28 mouse cellular contexts compared by ENCODE assay signal in the genomic region with DNA sequence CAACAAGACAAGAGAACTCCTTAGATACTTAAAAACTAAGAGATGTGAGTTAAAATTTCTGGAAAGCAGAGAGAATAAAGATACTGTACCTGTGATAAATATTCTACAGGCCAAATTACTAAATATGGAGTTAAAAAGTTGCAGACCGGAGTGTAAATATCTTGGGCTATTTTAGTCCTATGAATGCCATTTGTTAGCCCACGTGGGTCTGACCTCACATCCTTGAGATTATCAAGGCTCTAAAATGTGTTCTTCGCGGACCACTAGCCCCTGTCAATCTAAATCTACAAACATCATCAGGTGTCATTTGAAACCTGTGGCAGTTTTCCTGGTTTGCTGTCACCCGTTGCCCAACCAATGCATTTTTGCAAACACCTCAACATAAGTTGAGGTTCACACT. TPM values are rescaled to one million over a fixed set of nuclear protein-coding genes. Genes with fewer than 3 reads are reported as not detected.
DNase-seq lines count a peak whose midpoint lies in the region; ATAC-seq and TF ChIP-seq lines count a peak whose summit lies in the region.
"Had no signal": no experiment of that assay in that cellular context is flagged by ENCODE, and none has a peak within 500 bp of the region (broad histone marks: within the 10 kb centered on the region; RNA-seq: fewer than 3 reads in every experiment).

No protein-coding gene starts in this region.

- no peak for ATAC-seq in heart, embryonic 12.5 days (ENCODE audit: insufficient number of reproducible peaks, low FRiP score)
- no peak for ATAC-seq in heart, embryonic 14.5 days (ENCODE audit: insufficient number of reproducible peaks, insufficient read depth, low FRiP score, low read depth)
- peak; percentile 71 for ATAC-seq in heart, postnatal 0 days (ENCODE audit: insufficient read depth, low read depth)
- ATAC-seq: activated CD4-positive, CD25-positive, alpha-beta regulatory T cell, adult 4 months; CD4-positive, CD25-positive, alpha-beta regulatory T cell, adult 4 months; forebrain, embryonic 13.5 days; Patski had no signal

- H3K4me2 ChIP-seq in heart, embryonic 12.5 days = no peak overlapping the region
- H3K4me2 ChIP-seq in heart, embryonic 14.5 days (ENCODE audit: low read length) = no peak overlapping the region
- H3K4me2 ChIP-seq in heart, postnatal 0 days (ENCODE audit: low read depth, low read length) = no peak overlapping the region
- H3K4me2 ChIP-seq: embryonic facial prominence, embryonic 12.5 days; forebrain, embryonic 13.5 days had no signal

- no peaks in the 10 kb centered on the region for H3K79me2 ChIP-seq in heart, adult 2 months (replicated peaks; ENCODE audit: control insufficient read depth, insufficient read depth, low read length)

- peak; percentile 21 for DNase-seq in heart, adult 11 months
- no peak for DNase-seq in heart, postnatal 25 days (ENCODE audit: low spot score)
- no peak for DNase-seq in heart, adult 2 months
- no peak for DNase-seq in heart, postnatal 14 days
- peak; percentile 58 for DNase-seq in heart, postnatal 0 days (ENCODE audit: low spot score)
- no peak for DNase-seq in heart, adult 8-10 months (ENCODE audit: low spot score)
- DNase-seq: adrenal gland, adult 8-10 months; adrenal gland, postnatal 14 days; adrenal gland, postnatal 36 days; B cell, adult 2 months; cerebellum, adult 11-12 months; cerebellum, adult 2 months; cerebellum, adult 9-10 months; cerebellum, postnatal 10 days; cerebellum, postnatal 25 days had no signal

- H3K36me3 ChIP-seq in heart, embryonic 12.5 days = no peaks in the 10 kb centered on the region
- H3K36me3 ChIP-seq in heart, adult 2 months (ENCODE audit: control insufficient read depth, insufficient read depth, low read length) = no peaks in the 10 kb centered on the region
- H3K36me3 ChIP-seq in heart, embryonic 14.5 days (ENCODE audit: control insufficient read depth, insufficient read depth, low read length) = no peaks in the 10 kb centered on the region
- H3K36me3 ChIP-seq in heart, postnatal 0 days (replicated peaks; ENCODE audit: control insufficient read depth, insufficient read depth, low read length) = no peaks in the 10 kb centered on the region
- H3K36me3 ChIP-seq: embryonic facial prominence, embryonic 10.5 days; embryonic facial prominence, embryonic 12.5 days; G1E had no signal

- H3K9me3 ChIP-seq in heart, embryonic 12.5 days (replicated peaks) = no peaks in the 10 kb centered on the region; the same call in 1 of the 2 replicates
- no peaks in the 10 kb centered on the region for H3K9me3 ChIP-seq in heart, embryonic 14.5 days (ENCODE audit: control insufficient read depth, low read length)
- no peaks in the 10 kb centered on the region for H3K9me3 ChIP-seq in heart, postnatal 0 days (replicated peaks; ENCODE audit: control insufficient read depth, low read length)
- H3K9me3 ChIP-seq: embryonic facial prominence, embryonic 10.5 days; embryonic facial prominence, embryonic 12.5 days; forebrain, embryonic 13.5 days; G1E had no signal

- no peak for TF ChIP-seq EP300 in heart, adult 2 months (IDR thresholded peaks at IDR 0.05; ENCODE audit: insufficient read depth, low read depth, low read length)
- TF ChIP-seq EP300 in heart, postnatal 0 days (IDR thresholded peaks at IDR 0.05; ENCODE audit: low read depth) = 0 out of 2 replicates have a peak, but pooled peaks have one; percentile 27

- H3K27ac ChIP-seq in heart, embryonic 12.5 days (ENCODE audit: poor library complexity, severe bottlenecking) = 0 out of 2 replicates have a peak overlapping the region, but pooled peaks have one; percentile 21
- H3K27ac ChIP-seq in heart, adult 2 months = no peak overlapping the region
- peak overlapping the region; percentile 62 to 67 for H3K27ac ChIP-seq in heart, embryonic 14.5 days (replicated peaks in 1 of 2; ENCODE audit: control insufficient read depth in 1 of 2, insufficient read depth in 1 of 2, low read depth in 2 of 2, low read length in 2 of 2)
- peak overlapping the region; percentile 66 for H3K27ac ChIP-seq in heart, postnatal 0 days (ENCODE audit: low read depth)
- H3K27ac ChIP-seq: embryonic facial prominence, embryonic 10.5 days; embryonic facial prominence, embryonic 12.5 days; forebrain, embryonic 13.5 days had no signal

- 26% methylated on average over 5 of the region's 5 CpGs for WGBS in heart, embryonic 12.5 days
- WGBS in heart, adult 2 months = 25% methylated on average over 5 of the region's 5 CpGs
- 21% methylated on average over 5 of the region's 5 CpGs for WGBS in heart, embryonic 14.5 days
- 29% methylated on average over 5 of the region's 5 CpGs for WGBS in heart, postnatal 0 days

- no peak for TF ChIP-seq POLR2A in heart, adult 2 months (IDR thresholded peaks at IDR 0.05; ENCODE audit: insufficient read depth, low read depth, low read length)

- no peak overlapping the region for H3K4me3 ChIP-seq in heart, embryonic 12.5 days
- no peak overlapping the region for H3K4me3 ChIP-seq in heart, adult 2 months
- H3K4me3 ChIP-seq in heart, embryonic 14.5 days (ENCODE audit: control insufficient read depth in 1 of 2, insufficient read depth in 1 of 2, low read depth in 1 of 2, low read length in 2 of 2) = no peak overlapping the region
- H3K4me3 ChIP-seq in heart, postnatal 0 days (ENCODE audit: low read depth, low read length) = no peak overlapping the region
- H3K4me3 ChIP-seq: embryonic facial prominence, embryonic 10.5 days; embryonic facial prominence, embryonic 12.5 days; forebrain, embryonic 13.5 days had no signal

- no peak for TF ChIP-seq CTCF in heart, adult 2 months (IDR thresholded peaks at IDR 0.05)
- no peak for TF ChIP-seq CTCF in heart, postnatal 0 days (IDR thresholded peaks at IDR 0.05; ENCODE audit: low read depth)

- H3K9ac ChIP-seq in heart, embryonic 12.5 days = no peak overlapping the region
- H3K9ac ChIP-seq in heart, adult 2 months (ENCODE audit: low read depth, low read length) = no peak overlapping the region
- H3K9ac ChIP-seq in heart, embryonic 14.5 days (ENCODE audit: low read length) = no peak overlapping the region
- no peak overlapping the region for H3K9ac ChIP-seq in heart, postnatal 0 days (replicated peaks; ENCODE audit: low read depth, low read length)
- H3K9ac ChIP-seq: embryonic facial prominence, embryonic 12.5 days; forebrain, embryonic 13.5 days had no signal

- H3K4me1 ChIP-seq in heart, embryonic 12.5 days (replicated peaks) = peaks cover 5% of the 10 kb centered on the region
- peaks cover 2% of the 10 kb centered on the region; the same call in 1 of the 2 replicates for H3K4me1 ChIP-seq in heart, adult 2 months (ENCODE audit: control insufficient read depth, insufficient read depth, low read length)
- peaks cover 7% of the 10 kb centered on the region in 2 experiments; a peak in 2 of 4 replicates for H3K4me1 ChIP-seq in heart, embryonic 14.5 days (ENCODE audit: control insufficient read depth in 2 of 2, insufficient read depth in 2 of 2, low read length in 2 of 2)
- 0 out of 2 replicates have a peak, but pooled peaks cover 8% of the 10 kb centered on the region for H3K4me1 ChIP-seq in heart, postnatal 0 days (ENCODE audit: control insufficient read depth, insufficient read depth)
- H3K4me1 ChIP-seq: embryonic facial prominence, embryonic 12.5 days; forebrain, embryonic 13.5 days had no signal

- intact Hi-C loops in heart, postnatal 25 days (cut with DNase I) = no loop called here
- intact Hi-C loops in heart, adult 2 months (cut with DNase I) = no loop called here
- intact Hi-C loops in heart, postnatal 14 days (cut with DNase I) = no loop called here

- H3K27me3 ChIP-seq in heart, embryonic 12.5 days (replicated peaks) = no peaks in the 10 kb centered on the region
- no peaks in the 10 kb centered on the region; the same call in 1 of the 2 replicates for H3K27me3 ChIP-seq in heart, adult 2 months (ENCODE audit: control insufficient read depth, insufficient read depth, low read length)
- H3K27me3 ChIP-seq in heart, embryonic 14.5 days (ENCODE audit: control insufficient read depth, insufficient read depth, low read length) = no peaks in the 10 kb centered on the region
- H3K27me3 ChIP-seq in heart, postnatal 0 days (ENCODE audit: control insufficient read depth, insufficient read depth, low read length) = no peaks in the 10 kb centered on the region
- H3K27me3 ChIP-seq: embryonic facial prominence, embryonic 12.5 days; forebrain, embryonic 13.5 days had no signal

RNA-seq across cellular contexts. Expression of gene Ttll8, which starts 11.4 kb away (rescaled TPM):
- not detected for total RNA-seq in heart, postnatal 25 days (2021)
- polyA plus RNA-seq in heart, embryonic 12.5 days (2016; fragmentation: Nextera tagmentation; extraction: Ambion mirVana) = not detected in 2 replicates
- not detected for total RNA-seq in heart, adult 2 months (2021)
- polyA plus RNA-seq in heart, adult 2 months (2012; rRNA removed) = 0.12 and 0.18 TPM in 2 replicates
- polyA plus RNA-seq in heart, embryonic 14.5 days (2014; fragmentation: Nextera tagmentation; extraction: Ambion mirVana) = not detected in 2 replicates
- not detected for total RNA-seq in heart, postnatal 14 days (2021)
- total RNA-seq in heart, postnatal 0 days (2014; rRNA removed; ENCODE audit: low replicate concordance) = not detected in 2 replicates
- polyA plus RNA-seq in heart, postnatal 0 days (2015; fragmentation: Nextera tagmentation; extraction: Ambion mirVana) = not detected in 2 replicates
- total RNA-seq in heart, adult 8-10 months (2022) = not detected
- total RNA-seq: adrenal gland, adult 8-10 months; adrenal gland, postnatal 14 days; CH12.LX had no signal
- polyA plus RNA-seq: activated CD4-positive, CD25-positive, alpha-beta regulatory T cell, adult 4 months; CD4-positive, CD25-positive, alpha-beta regulatory T cell, adult 4 months; embryonic facial prominence, embryonic 10.5 days; embryonic facial prominence, embryonic 12.5 days; forebrain, embryonic 13.5 days; G1E had no signal

RNA-seq across cellular contexts. Expression of gene Mlc1, which starts 36.0 kb away (rescaled TPM):
- not detected for total RNA-seq in heart, postnatal 25 days (2021)
- polyA plus RNA-seq in heart, embryonic 12.5 days (2016; fragmentation: Nextera tagmentation; extraction: Ambion mirVana) = 0.06 TPM in 1 of 2 replicates, not detected in the other
- total RNA-seq in heart, adult 2 months (2021) = not detected
- polyA plus RNA-seq in heart, adult 2 months (2012; rRNA removed) = not detected in 2 replicates
- not detected in 2 replicates for polyA plus RNA-seq in heart, embryonic 14.5 days (2014; fragmentation: Nextera tagmentation; extraction: Ambion mirVana)
- total RNA-seq in heart, postnatal 14 days (2021) = not detected
- total RNA-seq in heart, postnatal 0 days (2014; rRNA removed; ENCODE audit: low replicate concordance) = not detected in 2 replicates
- 0.04 TPM in 1 of 2 replicates, not detected in the other for polyA plus RNA-seq in heart, postnatal 0 days (2015; fragmentation: Nextera tagmentation; extraction: Ambion mirVana)
- not detected for total RNA-seq in heart, adult 8-10 months (2022)
- total RNA-seq: adrenal gland, adult 18-20 months; adrenal gland, postnatal 14 days; adrenal gland, postnatal 36 days; CH12.LX had no signal
- polyA plus RNA-seq: activated CD4-positive, CD25-positive, alpha-beta regulatory T cell, adult 4 months; CD4-positive, CD25-positive, alpha-beta regulatory T cell, adult 4 months; G1E had no signal

RNA-seq across cellular contexts. Expression of gene Mov10l1, which starts 39.9 kb away (rescaled TPM):
- 10 to 100 TPM; 76.7 to 85.6 TPM for total RNA-seq in heart, postnatal 25 days (2021)
- polyA plus RNA-seq in heart, embryonic 12.5 days (2016; fragmentation: Nextera tagmentation; extraction: Ambion mirVana) = 56.9 and 60.3 TPM in 2 replicates
- 100 to 1,000 TPM in 1 of 2 experiments, 10 to 100 TPM in 1; 96.4 to 107 TPM for total RNA-seq in heart, adult 2 months (2021)
- 51.7 and 85.0 TPM in 2 replicates for polyA plus RNA-seq in heart, adult 2 months (2012; rRNA removed)
- 86.2 and 92.8 TPM in 2 replicates for polyA plus RNA-seq in heart, embryonic 14.5 days (2014; fragmentation: Nextera tagmentation; extraction: Ambion mirVana)
- 10 to 100 TPM; 72.2 to 81.8 TPM for total RNA-seq in heart, postnatal 14 days (2021)
- total RNA-seq in heart, postnatal 0 days (2014; rRNA removed; ENCODE audit: low replicate concordance) = 74.3 and 85.9 TPM in 2 replicates
- polyA plus RNA-seq in heart, postnatal 0 days (2015; fragmentation: Nextera tagmentation; extraction: Ambion mirVana) = 114 and 124 TPM in 2 replicates
- total RNA-seq in heart, adult 8-10 months (2022) = 100 to 1,000 TPM; 105 to 126 (median 121) TPM
- total RNA-seq: adrenal gland, adult 18-20 months; adrenal gland, adult 8-10 months; adrenal gland, postnatal 14 days; adrenal gland, postnatal 36 days; CH12.LX; G1E had no signal
- polyA plus RNA-seq: activated CD4-positive, CD25-positive, alpha-beta regulatory T cell, adult 4 months; CD4-positive, CD25-positive, alpha-beta regulatory T cell, adult 4 months; cortical plate, adult 2 months; embryonic facial prominence, embryonic 10.5 days; forebrain, embryonic 11.5 days; forebrain, embryonic 13.5 days; G1E; Patski had no signal

Comparison
In these comparisons a context has a peak if more than half of its experiments do, and no peak if none do; other contexts are left out.
1. DNase-seq: peak in heart, adult 11 months (single experiment) and heart, postnatal 0 days (single experiment); none in heart, postnatal 25 days (single experiment), heart, adult 2 months (0 of 2), heart, postnatal 14 days (0 of 2) and heart, adult 8-10 months (single experiment).